Mouse (Mus musculus) small intestine, adult 2 months (tissue): Measurements from ENCODE around the gene Csmd2. TPM values are rescaled to one million over a fixed set of nuclear protein-coding genes. Genes with fewer than 3 reads are reported as not detected.

Source experiments
- H3K27ac ChIP-seq: fragments of 200-500 bp; 2 replicates; pipeline ENCODE4 v1.5.1; 2012; ENCODE audit warnings: low read depth, low read length, control low read depth, inconsistent platforms; ENCODE audit not compliant: insufficient read depth
- H3K27me3 ChIP-seq: fragments of 200-500 bp; 2 replicates; pipeline ENCODE4 v1.6.1; 2012; ENCODE audit warnings: mild to moderate bottlenecking, moderate library complexity, low read length, inconsistent platforms; ENCODE audit not compliant: control insufficient read depth, insufficient read depth
- H3K36me3 ChIP-seq: fragments of 200-500 bp; 2 replicates; pipeline ENCODE4 v1.6.1; 2012; ENCODE audit warnings: mild to moderate bottlenecking, low read length, control low read depth, inconsistent platforms; ENCODE audit not compliant: control insufficient read depth, insufficient read depth
- H3K4me1 ChIP-seq: fragments of 200-500 bp; 2 replicates; pipeline ENCODE4 v1.6.1; 2012; ENCODE audit warnings: low read length, inconsistent platforms, mixed read lengths; ENCODE audit not compliant: control insufficient read depth, insufficient read depth, insufficient read length
- H3K4me3 ChIP-seq: fragments of 200-500 bp; 2 replicates; pipeline ENCODE4 v1.5.1; 2012; ENCODE audit warnings: low read depth, mild to moderate bottlenecking, control low read depth, inconsistent platforms, low read length, moderate library complexity
- CTCF ChIP-seq: fragments of 200-500 bp; IDR thresholded peaks from 2 replicates; pipeline ENCODE4 v1.5.1; 2012; ENCODE audit warnings: low read depth, mild to moderate bottlenecking, control low read depth, inconsistent platforms, low read length, moderate library complexity, mixed read lengths; ENCODE audit not compliant: insufficient replicate concordance, insufficient read length; ENCODE audit errors: extremely low read depth
- POLR2A ChIP-seq: fragments of 200-500 bp; IDR thresholded peaks from 2 replicates; pipeline ENCODE4 v1.6.1; 2012; ENCODE audit warnings: low read depth, mild to moderate bottlenecking, control low read depth, inconsistent platforms, low read length, moderate library complexity
- WGBS: fragments of 180-500 bp; shearing (Covaris S2); methylation state at CpG from one replicate; pipeline ENCODE4 v1.1.7; 2018; 5-methylcytosine and 5-hydroxymethylcytosine counted together
- polyA plus RNA-seq: library from polyadenylated mRNA; depleted of rRNA; stranded (reverse); fragments of >200 nt; gene quantifications from 2 replicates; pipeline ENCODE4 v1.2.3, GENCODE M21; 2012

The Csmd2 gene
- polyA plus RNA-seq, 1 experiment = 0.01 TPM

DNA sequence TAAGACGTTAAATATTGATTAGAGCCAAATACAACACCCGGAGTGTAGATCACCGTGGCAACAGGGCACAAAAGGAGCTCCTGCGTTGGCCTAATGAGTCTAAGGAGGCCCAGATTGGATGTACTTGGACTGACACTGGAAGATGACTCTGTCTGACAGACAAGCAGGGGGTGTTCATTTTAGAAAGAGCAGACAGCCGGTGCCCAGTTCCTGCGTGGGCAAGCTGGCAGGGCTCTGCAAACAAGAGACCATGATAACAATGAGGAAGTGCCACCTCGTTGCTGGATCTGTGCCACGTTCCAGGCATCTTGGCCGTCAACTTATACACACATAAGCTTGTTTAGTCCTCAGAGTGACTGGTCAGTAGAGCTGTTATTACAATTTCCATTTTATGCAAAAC is 342.9 kb downstream of the Csmd2 start:
- 32% methylated on average over 9 of the region's 9 CpGs for WGBS
- TF ChIP-seq CTCF (no peak), POLR2A (no peak)

DNA sequence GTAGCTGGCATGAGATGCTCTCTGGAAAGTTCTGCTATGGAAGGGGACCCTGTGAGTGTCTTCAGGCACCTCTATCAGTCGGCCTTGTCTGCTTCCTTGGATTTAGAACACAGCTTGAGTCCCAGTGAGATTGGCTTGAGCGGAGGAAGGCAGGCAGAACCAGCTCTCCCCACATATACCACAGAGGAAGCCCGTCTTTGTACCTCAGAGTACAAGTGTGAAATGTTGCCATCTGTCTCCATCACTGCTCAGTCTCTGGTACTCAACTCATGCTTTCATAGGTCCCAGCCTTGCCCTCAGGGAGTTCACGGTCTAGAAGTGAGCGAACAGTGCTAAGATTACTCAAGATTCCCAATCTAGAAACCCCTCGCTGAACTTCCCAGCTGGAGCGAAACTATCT is 352.8 kb downstream of the Csmd2 start:
- no peak overlapping the region for H3K27ac ChIP-seq
- H3K36me3 ChIP-seq = no peaks in the 10 kb centered on the region
- no peak overlapping the region for H3K4me3 ChIP-seq
- no peaks in the 10 kb centered on the region for H3K27me3 ChIP-seq
- no peak for TF ChIP-seq POLR2A
- TF ChIP-seq CTCF = no peak
- no peaks in the 10 kb centered on the region for H3K4me1 ChIP-seq
- WGBS = 83% methylated on average over 7 of the region's 7 CpGs

More for the DNA sequence above, 342.9 kb downstream of the Csmd2 start:
- Histone ChIP-seq H3K4me3 (no peak overlapping the region), H3K4me1 (no peaks in the 10 kb centered on the region), H3K27ac (no peak overlapping the region), H3K36me3 (no peaks in the 10 kb centered on the region), H3K27me3 (no peaks in the 10 kb centered on the region)

DNA sequence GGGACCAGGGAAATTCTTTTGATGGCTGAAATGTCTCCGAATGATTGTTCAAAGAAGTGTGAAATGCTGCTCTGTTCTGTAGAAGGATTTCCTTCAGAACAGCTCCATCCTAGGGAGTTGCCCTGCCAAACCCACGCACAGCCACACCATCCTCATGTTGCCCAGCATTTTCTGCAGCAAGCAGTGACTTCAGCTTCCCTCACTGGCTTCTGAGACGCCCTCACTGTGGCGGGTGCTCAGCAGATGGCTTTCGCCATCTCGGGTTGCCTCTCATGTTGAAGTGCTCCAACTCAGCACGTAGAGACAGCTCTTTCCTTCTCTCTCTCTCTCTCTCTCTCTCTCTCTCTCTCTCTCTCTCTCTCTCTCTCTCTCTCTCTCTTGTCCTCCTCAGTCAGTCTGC is 353.7 kb downstream of the Csmd2 start:
- H3K4me3 ChIP-seq = no peak overlapping the region
- H3K27me3 ChIP-seq = no peaks in the 10 kb centered on the region
- H3K27ac ChIP-seq = no peak overlapping the region
- TF ChIP-seq POLR2A = no peak
- no peak for TF ChIP-seq CTCF
- WGBS = 50% methylated on average over 7 of the region's 7 CpGs
- H3K36me3 ChIP-seq = no peaks in the 10 kb centered on the region
- no peaks in the 10 kb centered on the region for H3K4me1 ChIP-seq

DNA sequence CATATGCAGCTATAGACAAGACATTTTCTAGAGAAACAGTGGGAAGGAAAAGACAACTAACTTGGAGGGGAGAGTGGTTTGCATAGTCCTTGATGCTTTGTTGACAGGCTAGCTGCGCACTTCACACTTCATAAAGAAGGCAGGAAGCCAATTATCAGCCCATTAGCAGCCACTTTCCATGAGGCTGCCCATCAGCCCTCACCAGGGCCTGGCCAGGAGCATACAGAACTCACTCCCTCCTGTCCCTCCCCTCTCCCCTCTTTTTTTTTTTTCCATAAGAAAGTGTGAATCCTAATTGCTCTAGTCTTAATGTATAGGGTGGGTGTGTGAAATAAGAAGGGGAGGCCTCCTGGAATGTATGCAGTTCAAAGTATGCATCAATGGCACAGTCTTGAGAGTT is 354.6 kb downstream of the Csmd2 start:
- Histone ChIP-seq H3K27ac (no peak overlapping the region), H3K27me3 (no peaks in the 10 kb centered on the region), H3K4me3 (no peak overlapping the region), H3K4me1 (no peaks in the 10 kb centered on the region), H3K36me3 (no peaks in the 10 kb centered on the region)
- 43% methylated on average over 1 of the region's 1 CpGs for WGBS
- TF ChIP-seq CTCF = no peak
- no peak for TF ChIP-seq POLR2A

DNA sequence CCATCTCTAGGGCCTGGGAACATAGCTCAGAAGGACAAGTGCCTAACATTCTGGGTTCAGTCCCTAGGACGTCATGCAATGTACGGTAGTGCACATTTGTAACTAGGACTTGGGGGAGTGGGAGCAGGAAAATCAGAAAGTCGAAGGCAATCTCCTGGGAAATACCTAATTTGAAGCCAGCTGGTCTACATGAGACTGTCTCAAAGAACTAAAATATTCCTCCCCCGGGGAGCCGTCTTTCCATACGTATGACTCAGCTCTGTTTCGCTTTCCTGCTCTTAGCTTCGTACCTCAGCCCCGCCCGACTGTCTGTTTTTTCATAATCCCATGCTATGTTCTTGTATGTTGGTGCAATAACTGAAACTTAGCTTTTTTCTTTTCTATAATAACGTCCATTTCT is 371.1 kb downstream of the Csmd2 start:
- H3K4me1 ChIP-seq = no peaks in the 10 kb centered on the region
- H3K4me3 ChIP-seq = no peak overlapping the region
- H3K36me3 ChIP-seq = no peaks in the 10 kb centered on the region
- H3K27ac ChIP-seq = no peak overlapping the region
- no peaks in the 10 kb centered on the region for H3K27me3 ChIP-seq
- no peak for TF ChIP-seq CTCF
- no peak for TF ChIP-seq POLR2A
- WGBS = 84% methylated on average over 11 of the region's 11 CpGs

DNA sequence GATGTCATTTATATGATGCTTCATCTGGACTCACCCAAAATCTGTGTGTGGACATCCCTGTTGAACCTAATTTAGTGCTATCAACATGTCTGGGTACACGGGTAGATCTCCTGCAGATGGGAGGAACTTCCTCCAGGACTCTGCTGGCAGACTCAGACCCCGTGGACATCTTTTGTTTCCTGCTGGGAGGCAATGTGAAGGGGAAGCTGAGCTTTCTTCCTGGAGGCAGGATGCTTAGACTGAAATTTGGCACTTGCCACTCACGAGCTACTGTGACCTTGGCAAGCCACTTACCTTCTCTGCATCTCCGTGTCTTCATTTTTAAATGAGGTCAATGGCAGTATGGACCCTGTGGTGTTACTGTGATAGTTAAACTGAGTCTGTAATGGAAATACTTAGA is 378.2 kb downstream of the Csmd2 start:
- H3K36me3 ChIP-seq = no peaks in the 10 kb centered on the region
- no peak overlapping the region for H3K4me3 ChIP-seq
- WGBS = 65% methylated on average over 4 of the region's 4 CpGs
- no peaks in the 10 kb centered on the region for H3K27me3 ChIP-seq
- H3K4me1 ChIP-seq = no peaks in the 10 kb centered on the region
- TF ChIP-seq POLR2A = no peak
- TF ChIP-seq CTCF = no peak
- H3K27ac ChIP-seq = no peak overlapping the region

DNA sequence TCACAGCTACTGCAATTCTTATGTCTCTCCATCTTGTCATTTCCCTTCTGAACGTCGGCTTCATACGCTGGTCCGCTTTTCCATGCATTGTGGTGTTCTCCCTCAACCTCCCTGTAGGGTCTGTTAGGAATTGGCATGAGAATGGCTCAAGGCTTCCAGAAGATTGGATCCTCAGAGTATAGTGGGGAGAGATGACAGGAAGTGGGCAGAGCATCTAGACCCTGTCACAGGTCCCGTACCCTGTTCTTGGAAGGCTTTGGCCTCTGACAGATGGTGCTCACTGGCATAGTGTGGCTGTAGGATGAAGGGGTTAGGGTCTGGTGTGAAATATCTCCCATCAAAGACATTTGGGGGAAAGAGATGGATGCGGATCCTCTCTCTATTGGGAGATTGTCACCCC is 380.4 kb downstream of the Csmd2 start:
- Histone ChIP-seq H3K4me3 (no peak overlapping the region), H3K36me3 (no peaks in the 10 kb centered on the region), H3K27me3 (no peaks in the 10 kb centered on the region), H3K4me1 (no peaks in the 10 kb centered on the region), H3K27ac (no peak overlapping the region)
- TF ChIP-seq POLR2A = no peak
- no peak for TF ChIP-seq CTCF
- WGBS = 95% methylated on average over 6 of the region's 6 CpGs

DNA sequence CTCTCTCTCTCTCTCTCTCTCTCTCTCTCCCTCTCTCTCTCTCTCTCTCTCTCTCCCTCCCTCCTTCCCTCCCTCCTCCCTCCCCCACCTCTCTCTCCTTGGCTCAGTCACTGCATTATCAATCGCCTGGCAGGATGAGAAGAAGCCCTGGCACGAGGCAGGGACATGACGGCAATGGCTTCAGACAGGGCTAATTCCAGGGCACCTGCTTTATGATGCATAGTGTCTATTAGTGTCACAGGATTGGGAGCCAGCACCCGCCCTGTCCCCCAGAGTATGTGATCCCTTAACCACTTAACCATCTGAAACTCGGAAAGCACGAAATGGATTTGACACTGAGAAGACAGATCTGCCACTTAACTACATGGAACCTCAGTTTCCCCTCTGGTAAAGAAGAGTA is 384.1 kb downstream of the Csmd2 start:
- WGBS = 68% methylated on average over 6 of the region's 6 CpGs
- TF ChIP-seq POLR2A (no peak), CTCF (no peak)
- H3K36me3 ChIP-seq = no peaks in the 10 kb centered on the region
- H3K27ac ChIP-seq = no peak overlapping the region
- H3K27me3 ChIP-seq = no peaks in the 10 kb centered on the region
- no peak overlapping the region for H3K4me3 ChIP-seq
- H3K4me1 ChIP-seq = no peaks in the 10 kb centered on the region
